Mouse (Mus musculus) lung, adult 2 months (tissue): ENCODE results near the gene A130010J15Rik.

Experiments used
- CTCF ChIP-seq: fragments of 200-500 bp; IDR thresholded peaks from 2 replicates; pipeline ENCODE4 v1.5.1; 2011; ENCODE audit warnings: mild to moderate bottlenecking, low read length, control low read depth; ENCODE audit not compliant: insufficient read depth
- POLR2A ChIP-seq: fragments of 200-500 bp; IDR thresholded peaks from 2 replicates; pipeline ENCODE4 v1.6.1; 2011; ENCODE audit warnings: low read depth, mild to moderate bottlenecking, control low read depth, low read length, borderline replicate concordance; ENCODE audit errors: extremely low read depth

DNA sequence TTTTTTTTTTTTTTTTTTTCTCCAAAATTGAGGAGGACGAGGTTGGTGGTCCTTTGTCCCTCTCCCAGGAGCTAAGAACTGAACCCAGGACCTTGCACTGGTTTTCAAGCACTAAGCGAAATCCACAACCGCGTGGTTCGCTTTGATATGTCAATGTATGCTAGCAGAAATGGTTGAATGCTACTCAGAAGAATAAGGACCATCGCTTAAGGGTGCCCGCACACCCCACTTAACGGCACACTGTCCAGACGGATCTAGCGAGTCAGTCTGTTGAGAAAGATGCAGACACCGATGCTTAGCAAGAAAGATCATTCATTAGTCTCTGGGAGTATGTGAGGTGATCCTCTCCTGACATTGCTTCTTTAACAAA lies 37.4 kb upstream of the A130010J15Rik start:
- TF ChIP-seq POLR2A: no peak
- TF ChIP-seq CTCF: no peak
